Mouse (Mus musculus) thymus, adult 2 months (tissue): Measurements from ENCODE around the gene Vangl2. TPM values are rescaled to one million over a fixed set of nuclear protein-coding genes. Genes with fewer than 3 reads are reported as not detected.

Source experiments
- DNase-seq: peaks from one replicate; pipeline ENCODE4 v3.0.0; 2021
- H3K27ac ChIP-seq: fragments of 200-500 bp; 2 replicates; pipeline ENCODE4 v1.5.1; 2012; ENCODE audit warnings: low read length, control low read depth; ENCODE audit not compliant: control insufficient read depth, insufficient read depth
- H3K27me3 ChIP-seq: fragments of 200-500 bp; 2 replicates; pipeline ENCODE4 v1.6.1; 2012; ENCODE audit warnings: mild to moderate bottlenecking, low read length, moderate library complexity, mixed read lengths; ENCODE audit not compliant: control insufficient read depth, insufficient read depth
- H3K36me3 ChIP-seq: fragments of 200-500 bp; 2 replicates; pipeline ENCODE4 v1.6.1; 2012; ENCODE audit warnings: mild to moderate bottlenecking, low read length, moderate library complexity; ENCODE audit not compliant: control insufficient read depth, insufficient read depth
- H3K4me1 ChIP-seq: fragments of 200-500 bp; replicated peaks from 2 replicates; pipeline ENCODE4 v1.6.1; 2012; ENCODE audit warnings: low read length; ENCODE audit not compliant: control insufficient read depth, insufficient read depth
- H3K4me3 ChIP-seq: fragments of 200-500 bp; 2 replicates; pipeline ENCODE4 v1.5.1; 2012; ENCODE audit warnings: mild to moderate bottlenecking, low read length, control low read depth, moderate library complexity; ENCODE audit not compliant: control insufficient read depth, insufficient read depth
- CTCF ChIP-seq: fragments of 200-500 bp; IDR thresholded peaks from 2 replicates; pipeline ENCODE4 v1.5.1; 2012; ENCODE audit warnings: mild to moderate bottlenecking, control low read depth, low read length, moderate library complexity, borderline replicate concordance; ENCODE audit not compliant: control insufficient read depth, poor library complexity, insufficient read depth; ENCODE audit errors: extremely low read depth
- POLR2A ChIP-seq: fragments of 200-500 bp; IDR thresholded peaks from 2 replicates; pipeline ENCODE4 v1.6.1; 2012; ENCODE audit warnings: mild to moderate bottlenecking, low read length, control low read depth, moderate library complexity; ENCODE audit not compliant: control insufficient read depth, poor library complexity, insufficient read depth; ENCODE audit errors: extremely low read depth
- WGBS: fragments of 180-500 bp; shearing (Covaris S2); methylation state at CpG from one replicate; pipeline ENCODE4 v1.1.7; 2018; 5-methylcytosine and 5-hydroxymethylcytosine counted together
- polyA plus RNA-seq: library from polyadenylated mRNA; depleted of rRNA; stranded (reverse); fragments of >200 nt; gene quantifications from 2 replicates; pipeline ENCODE4 v1.2.3, GENCODE M21; 2012

Vangl2 gene
- polyA plus RNA-seq, 1 experiment = 20.5 TPM

GRCm38 (mm10) chr1:172063291-172064023 is 35.2 kb upstream of the Vangl2 start:
- no peak overlapping the region for H3K27ac ChIP-seq
- no peak for DNase-seq
- H3K4me3 ChIP-seq = no peak overlapping the region
- H3K36me3 ChIP-seq = peaks cover 41% of the 10 kb centered on the region
- 82% methylated on average over 4 of the region's 4 CpGs for WGBS
- TF ChIP-seq POLR2A = no peak
- no peak for TF ChIP-seq CTCF
- no peaks in the 10 kb centered on the region for H3K27me3 ChIP-seq
- H3K4me1 ChIP-seq = no peaks in the 10 kb centered on the region

- no peak overlapping the region for H3K27ac ChIP-seq
- TF ChIP-seq CTCF (no peak), POLR2A (no peak)
- WGBS = 98% methylated on average over 2 of the region's 2 CpGs
Observed at GRCm38 (mm10) chr1:172062101-172062500, 33.9 kb upstream of the Vangl2 start.

GRCm38 (mm10) chr1:172061217-172061616 is 33.0 kb upstream of the Vangl2 start:
- DNase-seq = no peak
- H3K4me3 ChIP-seq = no peak overlapping the region
- H3K4me1 ChIP-seq = no peaks in the 10 kb centered on the region
- no peaks in the 10 kb centered on the region for H3K27me3 ChIP-seq
- 90% methylated on average over 8 of the region's 8 CpGs for WGBS
- H3K36me3 ChIP-seq = peaks cover 19% of the 10 kb centered on the region
- TF ChIP-seq POLR2A (no peak), CTCF (no peak)
- H3K27ac ChIP-seq = no peak overlapping the region

More at GRCm38 (mm10) chr1:172062101-172062500, 33.9 kb upstream of the Vangl2 start:
- peaks cover 28% of the 10 kb centered on the region for H3K36me3 ChIP-seq
- no peak for DNase-seq
- no peak overlapping the region for H3K4me3 ChIP-seq
- H3K27me3 ChIP-seq = no peaks in the 10 kb centered on the region
- H3K4me1 ChIP-seq = no peaks in the 10 kb centered on the region

- Histone ChIP-seq H3K27ac (no peak overlapping the region), H3K36me3 (peaks cover 13% of the 10 kb centered on the region), H3K4me3 (no peak overlapping the region), H3K27me3 (no peaks in the 10 kb centered on the region), H3K4me1 (no peaks in the 10 kb centered on the region)
- 87% methylated on average over 4 of the region's 4 CpGs for WGBS
- TF ChIP-seq CTCF (no peak), POLR2A (no peak)
- no peak for DNase-seq
Observed at GRCm38 (mm10) chr1:172060659-172061058, 32.4 kb upstream of the Vangl2 start.

GRCm38 (mm10) chr1:172058874-172059273 is 30.6 kb upstream of the Vangl2 start:
- no peak for DNase-seq
- Histone ChIP-seq H3K4me1 (no peaks in the 10 kb centered on the region), H3K27ac (no peak overlapping the region), H3K27me3 (peaks cover 7% of the 10 kb centered on the region), H3K4me3 (no peak overlapping the region), H3K36me3 (no peaks in the 10 kb centered on the region)
- WGBS = 90% methylated on average over 7 of the region's 7 CpGs
- no peak for TF ChIP-seq POLR2A
- TF ChIP-seq CTCF = no peak

- TF ChIP-seq POLR2A (no peak), CTCF (no peak)
- no peaks in the 10 kb centered on the region for H3K36me3 ChIP-seq
- WGBS = 94% methylated on average over 6 of the region's 6 CpGs
Observed at GRCm38 (mm10) chr1:172058321-172058720, 30.1 kb upstream of the Vangl2 start.

GRCm38 (mm10) chr1:172057491-172057921 is 29.3 kb upstream of the Vangl2 start, which contains the start of gene Nhlh1:
TSS of gene Nhlh1 (minus strand) at chr1:172057573.
- WGBS = 79% methylated on average over 2 of the region's 2 CpGs
- DNase-seq = no peak
- TF ChIP-seq POLR2A (no peak), CTCF (no peak)
- Histone ChIP-seq H3K36me3 (no peaks in the 10 kb centered on the region), H3K27ac (no peak within 1 kb of the TSS), H3K4me1 (no peaks in the 10 kb centered on the region), H3K4me3 (no peak within 1 kb of the TSS), H3K27me3 (peaks cover 15% of the 10 kb centered on the region)

More at GRCm38 (mm10) chr1:172058321-172058720, 30.1 kb upstream of the Vangl2 start:
- Histone ChIP-seq H3K27ac (no peak overlapping the region), H3K4me3 (no peak overlapping the region), H3K4me1 (no peaks in the 10 kb centered on the region), H3K27me3 (peaks cover 13% of the 10 kb centered on the region)
- DNase-seq = no peak
